Mouse (Mus musculus): Measurements from ENCODE around the gene Man2a1.

DNA sequence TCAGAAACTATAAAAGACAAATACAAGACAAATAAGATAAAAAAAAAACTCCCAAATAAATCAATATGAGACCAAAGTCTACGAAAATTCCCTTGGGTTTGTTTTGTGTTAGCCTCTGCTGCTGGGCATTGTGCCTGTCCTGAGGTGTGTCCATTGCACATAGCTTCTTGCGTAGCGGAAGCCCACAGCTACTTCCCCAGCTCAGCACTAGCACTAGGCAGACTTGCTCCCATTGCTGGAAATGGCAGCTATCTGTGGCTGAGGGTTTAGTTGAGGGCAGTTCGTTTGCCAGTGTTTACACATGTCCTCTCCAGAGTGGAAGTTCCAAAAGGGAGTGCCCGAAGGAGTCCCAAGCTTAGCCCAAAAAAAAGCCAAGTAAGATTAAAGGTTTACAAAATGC lies 146.9 kb downstream of the Man2a1 start:
- TF ChIP-seq GATA1 (IDR thresholded peaks at IDR 0.05; ENCODE audit: borderline replicate concordance, low read length) (no peak), FLI1 (IDR thresholded peaks at IDR 0.05; ENCODE audit: low read length) (no peak)

Data from megakaryocyte, embryonic 14.5 days (primary cell).